Mouse (Mus musculus): ENCODE data around the gene Ltbp3. TPM values are rescaled to one million over a fixed set of nuclear protein-coding genes. Genes with fewer than 3 reads are reported as not detected.
"Not testable (repeated sequence)": the region's sequence is repeated elsewhere in the genome, so short reads cannot be mapped to it uniquely, and the experiment has no call there.

Gene Ltbp3
- total RNA-seq, 2 experiments from 2014 or later: 88.0 to 113 TPM

DNA sequence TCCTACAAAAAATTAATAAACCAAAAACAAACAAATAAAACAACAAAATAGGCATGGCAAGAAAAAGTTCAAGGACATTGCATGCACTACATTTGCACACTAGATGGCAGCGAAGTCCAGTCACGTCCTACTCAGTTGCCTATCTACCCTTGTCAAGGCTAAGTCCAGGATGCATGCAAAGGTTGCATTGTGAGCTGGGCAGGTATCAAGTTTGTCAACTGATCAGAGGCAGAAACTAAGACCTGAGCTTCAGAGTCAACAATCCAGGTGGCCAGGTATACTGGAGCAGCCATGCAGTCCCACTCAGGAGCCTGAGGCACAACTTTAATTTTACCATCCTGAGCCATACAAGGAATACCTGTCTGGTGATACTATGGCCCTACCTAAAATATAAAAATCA, 52.4 kb downstream of the Ltbp3 start:
- no peak for DNase-seq

DNA sequence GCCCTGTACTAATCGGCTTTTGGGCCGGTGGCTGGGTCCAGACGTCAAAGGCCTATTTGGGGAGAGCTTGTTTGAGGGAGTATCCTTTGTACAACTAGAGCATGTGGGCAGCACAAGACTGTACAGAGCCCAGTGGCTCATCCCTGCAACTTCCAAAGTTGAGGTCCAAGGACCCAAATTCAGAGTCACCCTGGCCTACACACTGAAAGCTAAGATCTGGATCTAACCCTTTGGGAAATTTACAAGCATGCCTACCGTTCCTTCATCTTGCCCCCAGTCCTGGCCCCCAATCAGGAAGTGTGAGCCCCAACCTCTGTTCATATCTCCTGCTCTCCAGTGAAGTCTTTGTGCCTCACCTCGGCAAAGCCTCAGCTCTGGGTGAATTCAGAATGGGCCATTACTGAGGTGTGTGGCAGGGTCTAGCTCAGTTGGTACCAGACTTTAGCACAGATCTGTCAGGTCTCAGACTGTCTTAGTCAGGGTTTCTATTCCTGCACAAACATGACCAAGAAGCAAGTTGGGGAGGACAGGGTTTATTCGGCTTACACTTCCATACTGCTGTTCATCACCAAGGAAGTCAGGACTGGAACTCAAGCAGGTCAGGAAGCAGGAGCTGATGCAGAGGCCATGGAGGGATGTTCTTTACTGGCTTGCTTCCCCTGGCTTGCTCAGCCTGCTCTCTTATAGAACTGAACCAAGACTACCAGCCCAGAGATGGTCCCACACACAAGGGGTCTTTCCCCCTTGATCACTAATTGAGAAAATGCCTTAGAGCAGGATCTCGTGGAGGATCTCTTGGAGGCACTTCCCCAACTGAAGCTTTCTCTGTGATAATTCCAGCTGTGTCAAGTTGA, 53.4 kb downstream of the Ltbp3 start:
- DNase-seq: not testable (repeated sequence)

DNA sequence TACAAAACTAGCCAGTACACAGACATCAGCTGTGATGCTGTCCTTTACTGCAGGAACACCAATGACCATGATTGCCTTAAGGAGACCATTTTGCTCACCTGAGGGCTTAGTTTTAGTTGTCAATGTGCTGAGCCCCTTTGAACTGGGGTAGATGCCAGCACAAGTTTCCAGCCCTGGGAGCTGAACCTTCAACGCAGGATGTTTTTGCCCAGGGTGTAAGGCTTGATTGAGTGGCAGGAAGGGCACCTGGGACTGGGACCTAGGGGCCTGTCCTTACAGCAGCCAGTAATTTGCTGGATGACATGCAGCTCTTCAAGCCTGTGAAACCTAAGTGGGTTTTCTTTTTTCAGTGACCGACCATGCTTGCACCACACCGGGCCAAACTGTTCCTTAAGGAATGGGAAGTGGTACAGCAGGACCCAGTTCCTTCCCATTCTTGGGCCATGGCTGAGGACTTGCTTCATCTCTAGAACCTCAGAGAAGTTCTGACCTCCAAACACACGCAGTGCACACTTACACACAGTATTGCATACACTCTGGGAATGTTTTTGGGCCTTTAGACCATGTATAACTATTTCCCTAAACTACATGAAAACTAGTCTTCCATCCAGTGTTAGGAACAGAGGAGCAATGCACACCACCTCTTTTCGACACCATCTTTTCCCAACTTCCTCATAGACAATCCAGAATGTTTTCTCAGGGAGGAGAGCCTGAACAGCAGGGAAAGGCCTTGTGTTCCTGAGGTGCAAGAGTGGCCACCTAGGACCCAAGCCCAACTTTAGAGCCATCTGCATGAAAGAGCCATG, 54.3 kb downstream of the Ltbp3 start:
- DNase-seq: no peak

DNA sequence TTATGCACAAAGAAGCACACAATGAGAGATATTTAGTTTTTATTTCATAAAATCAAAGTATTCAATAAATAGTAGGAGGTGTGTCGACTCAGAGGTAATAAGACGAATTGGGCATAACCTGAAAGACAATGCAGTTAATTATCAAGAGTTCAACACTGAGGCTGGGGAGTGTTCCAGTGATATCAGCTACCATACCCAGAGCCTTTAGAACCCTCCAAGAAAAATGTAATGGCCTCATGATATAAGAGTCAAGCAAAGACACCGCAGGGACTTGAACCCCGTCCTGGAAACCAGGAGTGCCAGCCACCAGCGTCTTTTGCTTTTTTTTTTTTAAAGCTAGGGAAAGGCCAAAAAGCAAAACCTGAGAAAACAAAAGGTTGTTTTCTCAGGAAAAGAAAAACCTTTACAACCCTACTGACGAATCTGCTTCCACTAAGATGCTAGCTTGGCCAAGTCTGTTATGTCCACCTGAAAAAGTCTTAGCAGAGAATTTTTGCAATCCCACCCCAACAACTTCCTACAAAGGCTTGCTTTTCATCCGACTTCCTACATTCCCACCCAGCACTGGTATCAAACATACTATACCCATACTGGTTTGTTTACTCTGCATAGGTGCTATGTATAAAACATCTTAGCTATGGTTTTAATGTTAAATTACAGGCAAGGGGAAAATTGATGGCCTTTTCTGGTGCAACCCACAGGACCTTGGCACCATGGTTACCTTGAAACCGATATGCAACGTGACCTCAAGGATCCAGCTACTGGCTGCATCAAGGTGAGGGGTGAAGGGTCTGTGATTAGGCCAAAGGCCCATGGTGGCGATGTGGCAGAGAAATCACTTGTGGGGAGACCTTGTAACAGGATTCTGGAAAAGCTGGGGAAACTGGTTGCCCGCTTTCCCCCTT, 55.2 kb downstream of the Ltbp3 start:
- no peak for DNase-seq

DNA sequence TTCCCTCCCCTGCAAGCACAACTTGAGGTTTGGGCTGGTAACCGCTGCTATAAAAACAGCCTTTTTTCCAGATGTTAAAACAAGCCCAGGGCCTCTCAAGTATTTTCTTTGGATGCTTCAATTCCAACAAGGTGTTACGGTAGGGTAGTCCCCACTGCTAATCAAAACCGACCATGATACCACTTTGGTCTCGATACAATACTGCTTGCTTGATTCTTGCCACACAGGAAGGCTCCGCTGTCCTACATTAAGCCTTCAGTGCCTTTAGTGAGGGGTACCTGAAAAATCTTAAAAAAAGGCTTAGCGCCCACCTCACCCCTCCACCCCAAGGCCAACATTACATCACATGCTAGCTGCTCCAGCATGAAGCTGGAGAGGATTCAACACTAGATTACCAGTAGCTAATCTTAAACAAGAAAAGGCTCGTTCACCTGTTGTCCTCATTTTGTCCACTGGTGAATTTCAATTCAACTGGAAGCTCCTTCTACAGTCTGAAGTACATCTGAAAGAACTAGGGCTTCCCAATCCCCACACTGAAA, 55.9 kb downstream of the Ltbp3 start:
- DNase-seq: no peak

DNA sequence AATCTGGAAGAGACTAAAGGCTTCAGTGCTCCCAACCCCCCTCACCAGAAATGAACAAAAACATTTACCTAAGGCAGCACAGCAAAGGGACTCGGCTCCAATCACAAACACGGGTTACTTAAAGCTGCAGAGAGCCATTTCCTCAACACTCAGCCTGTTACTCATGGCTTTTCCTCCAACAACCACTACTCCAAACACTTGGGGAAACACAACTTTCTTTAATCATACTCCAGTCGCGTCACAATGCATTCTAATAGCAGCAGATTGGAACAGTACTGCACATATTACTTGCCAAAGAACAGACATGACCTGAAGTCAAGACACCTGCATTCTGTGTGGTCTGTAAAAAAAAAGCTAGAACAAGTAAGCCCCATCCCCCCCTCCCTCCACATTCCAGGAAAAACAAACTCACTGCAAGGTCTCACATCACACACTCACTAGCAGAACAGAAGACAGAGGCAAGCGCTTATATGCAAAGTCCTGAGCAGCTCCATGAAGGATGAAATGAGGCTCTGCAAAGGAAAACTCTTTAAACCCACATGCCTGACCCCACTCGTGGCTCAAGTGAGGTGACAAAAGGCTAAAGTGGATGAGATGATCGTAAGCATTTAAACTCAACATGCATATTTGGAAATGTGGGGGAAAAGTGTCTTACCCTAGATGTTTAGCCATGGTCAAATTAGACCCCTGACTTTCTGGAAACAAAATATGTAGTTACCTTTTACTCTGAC, 56.8 kb downstream of the Ltbp3 start:
- DNase-seq: no peak

DNA sequence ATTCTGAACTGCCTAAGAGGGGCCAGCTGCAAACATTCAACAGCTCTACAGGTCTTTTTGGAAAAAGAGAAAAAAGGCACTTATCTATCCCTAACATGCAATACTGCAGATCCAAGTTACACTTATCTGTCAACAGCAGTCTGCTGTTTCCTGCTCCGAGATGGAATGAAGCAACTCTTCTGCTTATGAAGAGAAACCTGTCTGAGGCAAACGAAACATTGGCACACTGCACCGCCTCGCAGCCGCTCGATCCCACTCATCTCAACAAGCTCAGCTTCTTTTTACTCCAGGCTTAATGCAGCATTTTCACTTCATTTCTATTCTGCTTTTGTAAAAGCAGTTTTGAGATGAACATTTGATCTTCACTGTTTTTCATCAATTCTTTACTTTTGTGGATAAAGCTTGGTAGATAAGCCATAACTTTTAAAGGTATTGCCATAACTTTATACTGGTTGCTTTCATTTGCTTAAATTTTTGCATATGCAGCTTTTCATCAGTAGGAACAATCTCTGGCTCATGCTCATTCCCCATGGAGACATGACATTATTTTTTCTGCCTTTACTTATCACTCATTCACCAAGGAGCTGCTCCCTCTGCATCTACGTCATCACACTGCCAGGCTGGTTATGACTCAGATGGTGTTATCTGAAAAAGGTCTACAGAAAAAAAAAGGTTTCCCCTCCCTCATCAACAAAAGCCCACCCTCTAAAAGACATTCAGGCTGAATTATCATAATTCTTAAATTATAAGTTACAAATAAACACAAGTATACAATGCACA, 58.2 kb downstream of the Ltbp3 start:
- DNase-seq: no peak

DNA sequence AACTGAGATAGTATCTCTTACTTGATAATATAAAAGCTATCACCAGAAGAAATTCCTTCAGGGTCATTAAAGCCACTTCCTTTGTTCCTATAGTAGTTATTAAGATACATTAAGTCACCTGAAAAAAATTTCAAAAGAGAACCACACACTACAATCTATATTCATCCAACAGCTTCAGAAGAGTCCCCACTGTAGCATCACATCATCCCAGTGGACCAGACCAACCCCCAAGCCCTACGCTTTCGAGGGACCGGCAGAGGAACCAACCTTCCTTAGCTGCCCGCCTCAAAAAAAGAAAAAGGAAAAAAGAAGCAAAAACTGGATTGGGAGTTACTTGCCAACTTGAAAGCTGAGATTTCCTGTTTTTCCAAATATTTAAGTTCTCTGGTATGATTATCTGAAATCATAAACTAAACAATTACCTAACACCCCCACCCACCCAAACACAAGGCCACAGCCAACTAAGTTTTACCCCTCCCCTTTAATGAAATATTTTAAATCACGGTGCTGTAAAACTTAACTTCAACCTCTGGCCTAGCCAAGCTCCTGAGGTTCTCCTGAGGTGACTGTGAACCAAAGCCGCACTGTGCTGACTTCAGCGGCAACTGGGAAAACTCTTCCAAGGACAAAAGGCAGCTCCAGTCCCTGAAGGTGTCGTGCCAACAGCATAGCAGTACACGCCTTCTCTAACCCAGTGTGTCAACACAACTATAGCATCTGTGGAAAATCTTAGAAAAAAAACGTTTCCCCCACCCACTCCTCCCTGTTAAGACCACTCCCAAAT, 59.1 kb downstream of the Ltbp3 start:
- DNase-seq: no peak

DNA sequence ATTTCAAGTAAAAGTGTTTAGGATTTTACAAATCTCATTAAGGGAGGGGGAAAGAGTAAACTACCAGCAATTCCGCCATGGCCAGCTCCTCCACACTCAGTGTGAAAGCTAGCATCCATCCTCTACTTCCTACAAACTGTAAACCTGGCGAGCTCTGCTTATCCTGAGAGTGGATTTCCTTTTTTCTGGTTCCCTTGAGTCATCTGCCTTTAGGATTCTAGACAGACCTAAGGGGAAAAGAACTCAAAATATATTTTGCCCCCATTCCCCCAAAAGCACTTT, 59.6 kb downstream of the Ltbp3 start:
- no peak for DNase-seq

DNA sequence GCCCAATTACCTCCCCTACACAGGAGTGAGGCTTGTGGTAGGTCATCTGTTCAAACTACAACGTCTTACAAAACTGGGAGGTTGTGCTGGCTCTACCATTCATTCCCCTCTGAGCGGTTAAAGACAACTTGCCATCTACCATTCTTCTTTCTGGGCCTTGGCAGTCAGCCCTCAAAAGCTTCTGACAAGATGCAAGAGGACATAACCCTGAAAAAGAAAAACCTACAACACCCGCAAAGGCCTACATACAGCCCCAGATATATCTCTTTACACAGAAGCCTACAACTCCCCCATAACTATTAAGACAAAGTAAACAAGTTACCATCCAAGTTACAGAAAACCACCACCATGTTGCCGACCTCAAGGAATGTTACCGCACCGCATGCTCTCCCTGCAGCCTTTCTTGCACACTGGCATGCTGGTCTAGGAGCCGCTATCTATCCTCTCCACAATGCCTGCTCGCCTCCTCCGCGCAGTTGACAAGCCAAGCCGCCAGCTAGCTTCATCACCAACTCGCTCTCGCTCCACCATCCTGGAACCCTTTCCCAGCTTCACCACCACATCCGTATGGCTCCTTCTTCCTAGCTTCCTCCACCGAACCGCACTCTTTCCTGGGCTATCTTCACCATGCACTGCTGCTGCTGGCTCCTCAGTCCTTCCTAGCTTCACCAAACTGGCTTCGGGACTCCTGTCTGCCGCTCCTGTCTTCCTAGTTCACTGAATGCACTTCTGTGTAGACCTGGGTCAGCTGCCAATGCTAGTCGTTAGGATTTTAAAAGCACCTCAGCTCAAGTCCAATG, 60.1 kb downstream of the Ltbp3 start:
- DNase-seq: no peak

DNA sequence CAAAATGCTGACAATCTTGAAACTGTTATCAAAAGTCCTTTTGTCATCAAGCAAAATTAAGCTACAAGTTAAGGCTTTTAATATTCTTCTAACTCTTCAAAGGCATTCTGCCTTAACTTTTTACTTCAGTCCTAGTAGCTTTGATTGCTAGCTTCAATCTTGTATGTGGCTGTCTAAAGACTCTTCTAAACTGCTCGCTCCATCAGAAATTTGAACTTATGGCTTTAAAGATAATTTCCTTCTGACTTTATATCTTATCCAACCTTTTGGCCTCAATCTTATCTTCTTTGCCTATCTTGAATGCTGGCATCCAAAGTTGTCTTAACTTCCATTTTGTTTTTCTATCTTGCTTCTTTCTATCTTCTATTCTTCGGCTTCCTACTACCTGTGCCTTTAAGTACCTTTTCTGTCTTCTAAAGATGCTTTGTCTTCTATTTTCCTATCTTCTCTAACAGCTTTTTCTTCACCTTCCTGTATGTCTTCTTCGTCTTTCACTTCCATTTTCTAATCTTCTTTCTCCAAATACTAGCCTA, 60.8 kb downstream of the Ltbp3 start:
- no peak for DNase-seq

DNA sequence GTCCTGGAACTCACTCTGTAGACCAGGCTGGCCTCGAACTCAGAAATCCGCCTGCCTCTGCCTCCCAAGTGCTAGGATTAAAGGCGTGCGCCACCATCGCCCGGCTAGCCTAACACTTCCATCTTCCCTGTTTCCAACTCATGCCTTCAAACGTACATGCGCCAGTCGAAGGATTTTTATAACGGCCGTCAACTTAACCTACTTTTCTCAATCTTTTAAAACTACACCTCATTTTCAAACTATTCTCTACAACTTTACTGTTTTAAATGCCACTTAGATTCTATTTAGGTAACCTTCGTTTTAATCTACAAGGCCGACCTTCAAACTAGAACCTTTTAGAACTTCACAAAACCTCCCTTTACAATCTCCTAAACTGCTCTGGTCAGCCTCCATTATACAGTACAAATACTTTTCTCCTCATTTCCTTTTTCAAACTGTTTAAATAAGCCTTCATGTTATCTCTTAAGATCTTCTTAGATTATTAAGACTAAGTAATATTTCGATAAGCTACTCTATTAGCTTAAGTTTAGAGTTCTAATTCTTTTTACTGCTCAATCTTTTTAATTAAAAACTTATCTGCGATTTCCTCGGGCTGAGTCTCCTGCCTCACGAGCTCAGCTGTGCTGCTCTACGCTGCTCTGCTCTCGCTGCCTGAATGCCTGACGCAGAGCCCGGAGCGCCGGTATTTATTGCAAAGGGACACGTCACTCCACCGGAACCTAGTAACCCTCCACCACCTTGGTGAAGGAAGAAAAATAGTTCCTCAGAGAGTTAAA, 61.5 kb downstream of the Ltbp3 start:
- DNase-seq: peak; percentile 97

DNA sequence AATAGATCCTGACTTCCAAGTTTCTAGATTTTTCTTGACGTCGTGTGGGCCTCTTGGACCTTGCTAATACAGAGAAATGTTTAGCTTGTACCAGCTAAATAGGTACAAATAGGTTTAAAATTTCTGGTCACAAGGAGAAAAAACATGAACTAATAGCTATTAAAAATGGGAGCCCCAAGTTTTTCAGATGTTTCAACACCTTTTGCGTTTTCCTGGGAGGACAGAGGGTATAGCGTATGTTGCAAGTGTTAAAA, 62.0 kb downstream of the Ltbp3 start:
- no peak for DNase-seq

DNA sequence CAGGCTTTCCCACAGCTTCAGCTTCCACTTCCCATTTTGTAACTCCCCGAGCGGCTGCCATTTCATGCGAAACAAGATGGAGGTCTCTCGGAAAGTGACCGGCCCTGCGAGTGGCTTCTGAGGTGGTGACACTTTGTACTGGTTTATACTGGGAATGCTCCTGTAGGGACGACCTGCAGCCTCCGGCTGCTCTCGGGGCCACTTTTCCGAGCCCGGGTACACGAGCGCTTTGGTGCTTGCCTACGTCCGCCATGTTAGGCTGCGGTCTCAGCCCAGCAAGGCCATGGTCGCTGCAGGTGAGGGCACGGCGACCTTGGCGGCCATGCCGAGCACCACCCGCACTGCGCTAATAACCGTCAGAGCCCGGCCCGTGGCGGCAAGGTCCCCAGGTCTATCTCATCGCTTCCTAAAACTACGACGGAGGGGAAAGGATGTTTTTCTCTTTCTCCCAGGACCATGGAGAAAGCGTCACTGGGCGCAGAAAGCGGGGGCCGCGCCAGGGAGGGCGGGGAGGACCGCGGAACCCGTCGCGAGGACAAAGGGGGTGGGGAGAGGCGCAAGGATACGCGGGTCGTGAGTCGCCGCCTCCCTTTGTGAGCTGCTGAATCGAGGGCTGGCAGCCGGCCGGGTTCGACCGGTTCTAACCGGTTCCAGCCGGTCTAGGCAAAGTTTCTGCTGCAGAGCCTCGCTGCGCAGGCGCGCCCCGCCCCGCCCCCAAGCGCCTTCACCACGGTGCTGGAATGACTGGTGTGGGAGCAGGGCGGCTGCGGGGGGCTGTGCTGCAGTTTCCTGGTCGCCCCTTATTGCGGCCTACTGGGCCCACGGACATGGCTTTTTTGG, 62.6 kb downstream of the Ltbp3 start:
- peak; percentile 100 for DNase-seq

DNA sequence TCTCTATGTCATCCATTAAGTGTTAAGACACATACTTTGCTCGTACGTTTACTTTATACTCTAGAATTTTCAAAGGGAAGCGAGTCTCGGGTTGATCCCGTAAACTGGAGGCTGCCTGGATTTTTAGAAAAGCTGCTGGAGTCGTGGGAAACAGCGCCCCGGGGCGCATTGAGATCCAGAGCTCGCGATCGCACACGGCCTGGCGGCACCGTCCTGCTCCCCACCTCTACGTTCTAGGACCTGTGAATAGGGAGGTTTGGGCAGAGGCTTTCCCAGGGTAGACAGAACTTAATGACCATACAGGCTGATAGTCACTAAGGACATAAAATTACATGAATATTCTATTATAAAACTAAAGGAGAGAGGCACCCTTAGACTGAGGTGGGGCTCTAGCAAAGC, 63.2 kb downstream of the Ltbp3 start:
- DNase-seq: no peak

DNA sequence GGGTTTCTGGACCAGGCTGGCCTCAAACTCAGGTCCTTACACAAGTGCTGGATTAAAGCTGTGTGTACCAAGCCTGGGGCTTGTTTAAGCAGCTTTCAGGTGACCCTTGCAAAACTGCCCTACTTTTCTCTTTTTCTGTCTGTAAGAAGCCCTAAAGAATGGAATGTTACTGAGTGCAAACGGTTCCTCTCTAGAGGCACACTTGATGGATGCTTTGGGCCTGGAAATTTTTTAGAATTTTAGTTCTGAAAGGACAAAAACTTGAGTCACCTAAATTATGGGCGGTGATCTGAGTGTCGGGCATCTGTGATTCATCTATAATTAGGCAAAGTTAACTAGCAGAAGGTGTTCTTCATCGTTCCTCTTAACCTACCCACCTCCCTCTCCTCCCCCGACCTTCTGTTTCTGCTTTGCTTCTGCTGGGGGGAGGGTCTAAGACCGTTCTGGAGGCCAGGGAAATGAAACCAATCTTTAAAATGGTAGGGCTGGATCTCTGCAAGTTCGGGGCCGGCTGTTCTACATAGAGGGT, 63.7 kb downstream of the Ltbp3 start:
- DNase-seq: no peak
